Mouse (Mus musculus) activated CD4-positive, CD25-positive, alpha-beta regulatory T cell, adult 9 weeks (primary cell): ENCODE results near the gene Gm21119. TPM values are rescaled to one million over a fixed set of nuclear protein-coding genes. Genes with fewer than 3 reads are reported as not detected.

Experiments
- polyA plus RNA-seq: library from polyadenylated mRNA; unstranded; fragments of 100-300 nt; shearing (Covaris generic); gene quantifications from one replicate; pipeline ENCODE4 v1.2.1, GENCODE M21; 2017

Gene Gm21119
- polyA plus RNA-seq = not detected

DNA sequence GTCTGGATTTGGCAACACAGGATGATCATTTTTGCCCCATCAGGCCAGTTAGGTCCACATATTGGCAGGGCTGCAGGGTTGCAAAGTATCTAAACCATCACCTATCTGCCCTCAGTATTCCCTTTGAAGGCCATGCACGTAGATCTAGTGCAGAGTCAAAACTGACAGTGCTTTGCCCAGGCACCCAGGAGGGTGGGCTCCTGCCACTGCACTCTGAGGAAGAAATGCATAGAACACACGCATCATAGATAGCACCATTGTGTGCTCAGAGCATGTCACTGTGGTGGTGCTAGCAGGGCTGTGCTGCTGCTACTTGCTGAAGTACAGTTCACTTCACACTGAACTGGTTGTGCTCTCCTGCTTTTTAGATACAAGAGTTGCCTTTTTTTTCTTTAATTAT is at the start of gene Gm21119:
Gene Gm21119, plus strand, starts transcription at position 301 of the 400 bp plus-strand sequence.

